Mouse (Mus musculus): ENCODE measurements around the gene Rgp1.

Rgp1 gene

GRCm38 (mm10) chr4:43633736-43634135, 55.2 kb downstream of the Rgp1 start:
- no peak for DNase-seq (ENCODE audit: extremely low spot score, low read depth, low spot score)

DNA sequence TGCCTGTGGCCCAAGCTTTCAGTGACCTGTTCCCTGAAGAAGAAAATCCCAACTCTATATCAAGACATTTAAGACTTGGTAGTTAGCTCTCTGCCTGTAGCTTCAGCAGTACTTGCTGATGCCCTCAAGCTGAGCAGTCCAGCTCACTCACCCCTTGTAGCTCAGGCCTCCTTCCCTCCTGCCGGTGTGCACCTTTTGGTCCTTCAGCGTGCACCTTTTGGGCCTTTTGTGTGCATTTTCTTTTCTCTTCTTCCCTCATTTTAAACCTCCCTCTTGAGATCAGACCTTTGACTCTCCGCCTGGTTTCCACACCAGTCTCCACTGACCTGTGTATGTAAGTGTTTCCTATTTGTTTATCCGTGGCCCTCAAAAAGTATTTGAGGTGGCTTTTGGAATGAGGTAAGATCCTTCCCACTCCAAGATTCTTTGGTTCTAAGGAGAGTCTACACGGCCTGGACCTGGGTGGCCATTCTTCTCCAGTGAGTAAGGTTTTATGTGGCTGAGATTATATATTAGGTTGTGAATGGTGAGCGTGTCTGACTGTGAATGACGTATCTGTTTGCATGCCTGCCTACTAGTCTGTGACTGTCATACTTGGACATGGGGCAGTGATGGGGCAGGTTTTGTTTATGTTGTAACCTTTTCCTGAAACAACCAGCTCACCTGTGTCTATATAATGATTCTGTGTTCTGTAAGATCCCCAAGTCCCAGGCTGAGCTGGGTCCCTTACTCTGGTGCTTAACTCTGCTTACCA, 56.3 kb downstream of the Rgp1 start:
- DNase-seq (ENCODE audit: extremely low spot score, low read depth, low spot score): no peak

- no peak for DNase-seq (ENCODE audit: extremely low spot score, low read depth, low spot score)
Observed at GRCm38 (mm10) chr4:43636751-43637150, 58.2 kb downstream of the Rgp1 start.
